Mouse (Mus musculus) liver, postnatal 0 days (tissue): Measurements from ENCODE around the gene Tarbp2. TPM values are rescaled to one million over a fixed set of nuclear protein-coding genes. Genes with fewer than 3 reads are reported as not detected.

ENCODE experiments used
- ATAC-seq: fragments of 200-750 bp; cut with Nextera tagmentation; 2 replicates; pipeline ENCODE4 v1.8.0; 2017; ENCODE audit warnings: mild to moderate bottlenecking, moderate library complexity
- DNase-seq: peaks from one replicate; pipeline ENCODE4 v3.0.0-alpha.2; 2016
- H3K27ac ChIP-seq: fragments of 300-500 bp; sonication (generic); 2 replicates; pipeline ENCODE4 v1.5.1; 2014; ENCODE audit warnings: antibody characterized with exemption, moderate library complexity, mild to moderate bottlenecking, low read depth
- H3K27me3 ChIP-seq: fragments of 300-500 bp; sonication (generic); 2 replicates; pipeline ENCODE4 v1.6.1; 2014; ENCODE audit warnings: low read length, control low read depth, mixed read lengths; ENCODE audit not compliant: insufficient read depth
- H3K36me3 ChIP-seq: fragments of 300-500 bp; sonication (generic); replicated peaks from 2 replicates; pipeline ENCODE4 v1.6.1; 2014; ENCODE audit warnings: mild to moderate bottlenecking, control low read depth, low read length, moderate library complexity, mixed read lengths; ENCODE audit not compliant: insufficient read depth
- H3K4me1 ChIP-seq: fragments of 300-500 bp; sonication (generic); 2 replicates; pipeline ENCODE4 v1.6.1; 2014; ENCODE audit warnings: antibody characterized with exemption, mild to moderate bottlenecking, control low read depth; ENCODE audit not compliant: insufficient read depth
- H3K4me2 ChIP-seq: fragments of 300-500 bp; sonication (generic); 2 replicates; pipeline ENCODE4 v1.6.1; 2014; ENCODE audit warnings: low read depth, mild to moderate bottlenecking, low read length, moderate library complexity, mixed read lengths
- H3K4me3 ChIP-seq: fragments of 300-500 bp; sonication (generic); 2 replicates; pipeline ENCODE4 v1.5.1; 2014; ENCODE audit warnings: low read depth, low read length
- H3K9ac ChIP-seq: fragments of 300-500 bp; sonication (generic); replicated peaks from 2 replicates; pipeline ENCODE4 v1.6.1; 2014; ENCODE audit warnings: mild to moderate bottlenecking, moderate library complexity
- H3K9me3 ChIP-seq: fragments of 300-500 bp; sonication (generic); 2 replicates; pipeline ENCODE4 v1.6.1; 2016; ENCODE audit warnings: mild to moderate bottlenecking, control low read depth, low read length, mixed read lengths
- CTCF ChIP-seq: sonication (generic); IDR thresholded peaks from 2 replicates; pipeline ENCODE4 v1.5.1; 2016; ENCODE audit warnings: antibody characterized with exemption, low read depth
- EP300 ChIP-seq: IDR thresholded peaks from 2 replicates; pipeline ENCODE4 v1.6.1; 2016; ENCODE audit warnings: antibody characterized with exemption, low read depth, mild to moderate bottlenecking
- WGBS: fragments of 180-500 bp; shearing (Covaris S2); extraction: QIAGEN DNeasy Blood & Tissue Kit; methylation state at CpG from one replicate; pipeline ENCODE4 v1.1.7; 2014; ENCODE audit not compliant: insufficient replicate concordance; 5-methylcytosine and 5-hydroxymethylcytosine counted together
- polyA plus RNA-seq: library from polyadenylated mRNA; unstranded; fragments of >200 nt; fragmentation: Nextera tagmentation; extraction: Ambion mirVana; gene quantifications from 2 replicates; pipeline ENCODE4 v1.2.1, GENCODE M21; 2015

The Tarbp2 gene
- polyA plus RNA-seq, 1 experiment from 2014 or later, result 27.8 TPM

GRCm38 (mm10) chr15:102533926-102534325 is 15.9 kb downstream of the Tarbp2 start:
- Histone ChIP-seq H3K4me2 (no peak overlapping the region), H3K27ac (no peak overlapping the region), H3K36me3 (peaks cover 62% of the 10 kb centered on the region), H3K4me3 (no peak overlapping the region), H3K4me1 (no peaks in the 10 kb centered on the region), H3K27me3 (no peaks in the 10 kb centered on the region), H3K9me3 (no peaks in the 10 kb centered on the region), H3K9ac (no peak overlapping the region)
- DNase-seq, result no peak
- WGBS, result 91% methylated on average over 7 of the region's 7 CpGs
- ATAC-seq, result no peak
- no peak for TF ChIP-seq EP300
- no peak for TF ChIP-seq CTCF

GRCm38 (mm10) chr15:102544801-102545200 is 26.8 kb downstream of the Tarbp2 start:
- H3K27me3 ChIP-seq, result no peaks in the 10 kb centered on the region
- H3K9me3 ChIP-seq, result no peaks in the 10 kb centered on the region
- no peak overlapping the region for H3K27ac ChIP-seq
- no peak overlapping the region for H3K4me3 ChIP-seq
- DNase-seq (no peak), ATAC-seq (no peak)
- no peak overlapping the region for H3K9ac ChIP-seq
- peaks cover 59% of the 10 kb centered on the region for H3K36me3 ChIP-seq
- WGBS, result 91% methylated on average over 4 of the region's 4 CpGs
- no peaks in the 10 kb centered on the region for H3K4me1 ChIP-seq
- TF ChIP-seq EP300, result no peak
- TF ChIP-seq CTCF, result no peak
- no peak overlapping the region for H3K4me2 ChIP-seq

GRCm38 (mm10) chr15:102546246-102546645 is 28.3 kb downstream of the Tarbp2 start:
- DNase-seq, result no peak
- no peak overlapping the region for H3K4me2 ChIP-seq
- no peaks in the 10 kb centered on the region for H3K4me1 ChIP-seq
- no peaks in the 10 kb centered on the region for H3K9me3 ChIP-seq
- no peak overlapping the region for H3K4me3 ChIP-seq
- no peak overlapping the region for H3K27ac ChIP-seq
- WGBS, result 84% methylated on average over 3 of the region's 3 CpGs
- TF ChIP-seq CTCF (no peak), EP300 (no peak)
- no peak overlapping the region for H3K9ac ChIP-seq
- H3K27me3 ChIP-seq, result no peaks in the 10 kb centered on the region
- ATAC-seq, result no peak
- H3K36me3 ChIP-seq, result peaks cover 55% of the 10 kb centered on the region

- no peaks in the 10 kb centered on the region for H3K9me3 ChIP-seq
- DNase-seq (no peak), ATAC-seq (no peak)
- H3K27ac ChIP-seq, result no peak overlapping the region
- no peak for TF ChIP-seq EP300
- no peak for TF ChIP-seq CTCF
- H3K4me1 ChIP-seq, result no peaks in the 10 kb centered on the region
- WGBS, result 84% methylated on average over 3 of the region's 3 CpGs
- no peak overlapping the region for H3K4me2 ChIP-seq
- no peak overlapping the region for H3K9ac ChIP-seq
- H3K27me3 ChIP-seq, result no peaks in the 10 kb centered on the region
- peaks cover 54% of the 10 kb centered on the region for H3K36me3 ChIP-seq
- H3K4me3 ChIP-seq, result no peak overlapping the region
Observed at GRCm38 (mm10) chr15:102546677-102547427, 28.9 kb downstream of the Tarbp2 start.

- Histone ChIP-seq H3K9ac (no peak overlapping the region), H3K27me3 (no peaks in the 10 kb centered on the region), H3K27ac (no peak overlapping the region), H3K4me3 (no peak overlapping the region), H3K36me3 (peaks cover 51% of the 10 kb centered on the region), H3K9me3 (no peaks in the 10 kb centered on the region), H3K4me2 (no peak overlapping the region), H3K4me1 (no peaks in the 10 kb centered on the region)
- TF ChIP-seq CTCF (no peak), EP300 (no peak)
- ATAC-seq (no peak), DNase-seq (no peak)
- 88% methylated on average over 3 of the region's 3 CpGs for WGBS
Observed at GRCm38 (mm10) chr15:102547478-102547877, 29.5 kb downstream of the Tarbp2 start.

GRCm38 (mm10) chr15:102552599-102552998 is 34.6 kb downstream of the Tarbp2 start:
- Histone ChIP-seq H3K27ac (no peak overlapping the region), H3K9ac (no peak overlapping the region), H3K4me2 (no peak overlapping the region), H3K4me1 (no peaks in the 10 kb centered on the region), H3K27me3 (no peaks in the 10 kb centered on the region), H3K9me3 (peaks cover 2% of the 10 kb centered on the region; the same call in 1 of the 2 replicates), H3K4me3 (no peak overlapping the region), H3K36me3 (peaks cover 55% of the 10 kb centered on the region)
- ATAC-seq, result no peak
- DNase-seq, result no peak
- WGBS, result 88% methylated on average over 5 of the region's 5 CpGs
- no peak for TF ChIP-seq CTCF
- no peak for TF ChIP-seq EP300
